Mouse (Mus musculus) limb, embryonic 10.5 days (tissue): Measurements from ENCODE around the gene Pcsk5. TPM values are rescaled to one million over a fixed set of nuclear protein-coding genes. Genes with fewer than 3 reads are reported as not detected.

ENCODE experiments used
- DNase-seq: peaks from one replicate; pipeline ENCODE4 v3.0.0-alpha.2; 2017; ENCODE audit warnings: low spot score
- H3K27ac ChIP-seq: fragments of 300-500 bp; sonication (generic); 2 replicates; pipeline ENCODE4 v1.5.1; 2016; ENCODE audit warnings: mild to moderate bottlenecking
- H3K27me3 ChIP-seq: fragments of 300-500 bp; sonication (generic); 2 replicates; pipeline ENCODE4 v1.6.1; 2016; ENCODE audit warnings: low read depth, mild to moderate bottlenecking; ENCODE audit not compliant: poor library complexity, severe bottlenecking
- H3K36me3 ChIP-seq: fragments of 300-500 bp; sonication (generic); 2 replicates; pipeline ENCODE4 v1.6.1; 2016; ENCODE audit warnings: mild to moderate bottlenecking, moderate library complexity
- H3K4me1 ChIP-seq: fragments of 300-500 bp; sonication (generic); 2 replicates; pipeline ENCODE4 v1.6.1; 2016
- H3K4me3 ChIP-seq: fragments of 300-500 bp; sonication (generic); 2 replicates; pipeline ENCODE4 v1.5.1; 2016; ENCODE audit warnings: mild to moderate bottlenecking, moderate library complexity
- H3K9me3 ChIP-seq: fragments of 300-500 bp; sonication (generic); replicated peaks from 2 replicates; pipeline ENCODE4 v1.6.1; 2016; ENCODE audit warnings: mild to moderate bottlenecking
- WGBS: fragments of 180-500 bp; shearing (Covaris S2); methylation state at CpG from one replicate; pipeline ENCODE4 v1.1.7; 2016; 5-methylcytosine and 5-hydroxymethylcytosine counted together
- polyA plus RNA-seq: library from polyadenylated mRNA; unstranded; fragments of >200 nt; fragmentation: Nextera tagmentation; extraction: Ambion mirVana; gene quantifications from 2 replicates; pipeline ENCODE4 v1.2.1, GENCODE M21; 2016

Gene Pcsk5
- polyA plus RNA-seq, 1 experiment from 2014 or later = 11.6 TPM

DNA sequence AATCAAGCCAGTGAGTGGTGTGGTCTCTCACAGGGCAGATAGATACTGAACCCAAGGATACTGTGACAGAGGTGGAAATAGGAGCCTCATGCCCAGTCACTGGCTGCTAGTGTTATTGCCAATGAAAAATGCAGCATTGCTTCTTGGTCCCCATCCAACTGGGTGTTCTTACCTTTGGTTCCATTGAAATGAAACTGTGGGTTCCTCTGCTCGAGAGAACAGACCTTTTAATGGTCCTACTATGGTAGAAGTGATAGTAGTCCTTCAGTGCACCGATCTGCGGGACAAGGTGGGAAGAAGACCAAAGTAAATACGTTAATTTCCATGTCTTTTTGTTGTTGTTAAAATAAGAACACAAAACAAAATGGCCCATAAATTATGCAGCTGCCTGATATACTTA, 44.0 kb downstream of the Pcsk5 start:
- no peak overlapping the region for H3K4me3 ChIP-seq
- H3K27me3 ChIP-seq = no peaks in the 10 kb centered on the region
- no peaks in the 10 kb centered on the region for H3K9me3 ChIP-seq
- no peak for DNase-seq
- H3K36me3 ChIP-seq = 0 out of 2 replicates have a peak, but pooled peaks cover 6% of the 10 kb centered on the region
- WGBS = 91% methylated on average over 4 of the region's 4 CpGs
- no peaks in the 10 kb centered on the region for H3K4me1 ChIP-seq
- no peak overlapping the region for H3K27ac ChIP-seq

DNA sequence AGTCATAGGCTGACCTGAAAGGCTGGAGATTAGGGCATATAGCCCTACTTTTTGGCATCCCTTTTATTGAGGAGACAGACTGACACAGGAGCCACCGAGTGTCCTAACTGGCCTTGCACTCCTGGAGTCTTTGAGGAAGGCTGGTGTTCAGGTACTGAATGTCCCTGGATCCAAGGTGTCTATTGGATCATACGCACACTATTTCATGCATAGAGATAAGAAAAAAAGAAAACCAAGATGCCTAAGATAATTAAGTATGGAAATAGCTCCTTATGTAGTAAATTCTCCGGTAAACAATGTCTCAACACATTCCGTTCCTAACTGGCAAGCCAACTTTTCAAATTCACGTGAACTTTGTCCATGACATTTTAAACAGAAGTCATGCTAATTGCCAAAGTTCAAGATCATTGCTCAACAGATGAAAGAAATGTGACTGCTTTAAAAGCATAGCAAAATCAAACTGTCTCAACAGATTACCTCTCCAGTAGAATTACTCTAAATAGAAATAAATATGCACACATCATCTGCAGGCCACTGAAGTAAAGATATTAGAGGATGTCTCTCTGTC, 45.9 kb downstream of the Pcsk5 start:
- Histone ChIP-seq H3K4me1 (no peaks in the 10 kb centered on the region), H3K9me3 (no peaks in the 10 kb centered on the region), H3K27ac (no peak overlapping the region), H3K27me3 (no peaks in the 10 kb centered on the region), H3K36me3 (0 out of 2 replicates have a peak, but pooled peaks cover 6% of the 10 kb centered on the region), H3K4me3 (no peak overlapping the region)
- DNase-seq = no peak
- WGBS = 93% methylated on average over 5 of the region's 5 CpGs

DNA sequence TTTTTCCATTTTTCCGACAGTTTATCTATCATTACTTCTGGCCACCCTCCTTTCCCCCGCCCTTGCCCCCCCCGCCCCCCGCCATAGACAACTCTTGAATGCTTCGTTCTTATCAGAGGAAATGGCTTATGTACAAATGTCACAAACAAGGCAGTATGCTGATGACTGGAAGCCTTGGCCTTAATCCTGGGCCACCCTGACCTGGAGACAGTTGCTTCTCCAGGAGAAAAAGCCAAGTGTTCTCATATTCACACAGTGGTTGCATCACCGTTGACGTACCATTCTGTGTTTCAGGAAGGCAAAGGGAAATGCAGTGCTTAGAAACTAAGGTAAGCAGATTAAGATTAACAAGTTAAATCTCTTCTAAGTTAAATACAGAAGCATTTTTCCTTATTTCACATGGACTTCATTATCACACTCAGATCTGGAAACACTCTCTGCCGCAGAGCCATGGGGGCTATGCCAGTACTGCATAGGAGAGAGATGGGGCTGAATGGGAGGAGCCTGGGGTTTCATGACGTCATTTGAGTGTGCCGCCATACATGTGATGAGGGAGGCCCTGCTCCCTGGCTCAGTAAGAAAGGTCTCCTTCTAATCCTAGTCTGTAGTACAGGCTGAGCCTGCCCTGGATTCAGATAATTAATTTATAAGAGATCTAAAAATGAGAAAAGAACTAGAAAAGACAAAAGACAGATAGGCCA, 48.7 kb downstream of the Pcsk5 start:
- no peak overlapping the region for H3K4me3 ChIP-seq
- H3K9me3 ChIP-seq = no peaks in the 10 kb centered on the region
- no peak overlapping the region for H3K27ac ChIP-seq
- no peaks in the 10 kb centered on the region for H3K4me1 ChIP-seq
- H3K27me3 ChIP-seq = no peaks in the 10 kb centered on the region
- 88% methylated on average over 10 of the region's 10 CpGs for WGBS
- DNase-seq = no peak
- 0 out of 2 replicates have a peak, but pooled peaks cover 6% of the 10 kb centered on the region for H3K36me3 ChIP-seq

DNA sequence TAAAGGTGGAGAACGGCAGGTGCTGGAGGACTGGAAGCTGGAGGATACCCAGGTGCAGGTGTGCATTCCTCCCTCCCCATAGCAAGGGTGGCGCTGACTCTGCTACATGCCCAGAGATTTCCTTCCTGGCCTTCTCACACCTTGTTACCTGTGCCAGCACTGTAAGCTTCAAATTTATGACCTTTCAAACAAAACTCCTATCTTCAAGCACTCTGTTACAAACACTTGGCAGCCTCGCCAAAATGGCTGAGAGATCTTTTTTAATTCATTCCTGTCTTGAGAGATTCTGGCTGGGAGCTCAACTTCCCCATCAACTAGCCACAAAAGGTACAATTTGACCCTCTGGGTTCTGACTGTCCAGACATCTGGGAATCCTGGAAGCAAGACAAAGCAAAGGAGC, 50.7 kb downstream of the Pcsk5 start:
- Histone ChIP-seq H3K4me1 (no peaks in the 10 kb centered on the region), H3K27me3 (no peaks in the 10 kb centered on the region), H3K4me3 (no peak overlapping the region), H3K27ac (no peak overlapping the region), H3K36me3 (no peaks in the 10 kb centered on the region), H3K9me3 (no peaks in the 10 kb centered on the region)
- DNase-seq = no peak
- WGBS = 90% methylated on average over 3 of the region's 3 CpGs

DNA sequence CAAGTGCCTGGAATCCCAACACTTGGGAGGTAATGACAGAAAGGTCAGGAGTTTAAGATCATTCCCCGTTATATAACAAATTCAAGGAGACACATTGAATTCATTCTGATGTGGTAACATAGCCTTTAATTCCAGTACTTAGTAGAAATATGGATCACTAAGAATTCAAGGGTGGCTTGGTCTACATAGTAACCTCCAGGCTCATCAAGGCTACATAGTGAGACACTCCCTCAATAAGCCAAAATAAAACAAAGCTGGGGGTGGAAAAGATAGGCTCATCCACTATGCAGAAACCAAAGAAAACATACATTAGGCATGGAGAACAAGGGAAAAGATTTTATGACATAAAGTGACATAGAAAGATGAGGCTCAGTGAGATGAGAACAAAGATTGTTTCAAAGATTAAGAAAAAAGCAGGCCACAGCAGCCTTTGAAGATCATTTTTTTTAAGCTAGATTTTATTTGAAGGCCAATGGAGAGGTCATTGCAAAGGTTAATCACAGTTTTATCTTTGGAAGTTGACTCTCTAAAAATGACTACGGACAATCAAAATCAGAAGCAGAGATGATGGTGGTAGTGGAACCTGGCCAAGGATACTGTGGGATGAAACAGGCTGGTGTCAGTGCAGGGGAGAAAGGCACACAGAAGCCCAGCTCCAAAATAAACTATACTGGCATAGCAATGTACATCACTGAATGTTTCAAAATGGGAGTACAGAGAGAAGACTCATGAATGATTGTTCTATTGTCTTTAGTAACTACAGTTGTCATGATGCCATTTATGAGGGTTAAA, 52.8 kb downstream of the Pcsk5 start:
- H3K9me3 ChIP-seq = no peaks in the 10 kb centered on the region
- no peaks in the 10 kb centered on the region for H3K36me3 ChIP-seq
- H3K27ac ChIP-seq = no peak overlapping the region
- DNase-seq = no peak
- no peak overlapping the region for H3K4me3 ChIP-seq
- 89% methylated on average over 2 of the region's 2 CpGs for WGBS
- H3K27me3 ChIP-seq = no peaks in the 10 kb centered on the region
- H3K4me1 ChIP-seq = no peaks in the 10 kb centered on the region

DNA sequence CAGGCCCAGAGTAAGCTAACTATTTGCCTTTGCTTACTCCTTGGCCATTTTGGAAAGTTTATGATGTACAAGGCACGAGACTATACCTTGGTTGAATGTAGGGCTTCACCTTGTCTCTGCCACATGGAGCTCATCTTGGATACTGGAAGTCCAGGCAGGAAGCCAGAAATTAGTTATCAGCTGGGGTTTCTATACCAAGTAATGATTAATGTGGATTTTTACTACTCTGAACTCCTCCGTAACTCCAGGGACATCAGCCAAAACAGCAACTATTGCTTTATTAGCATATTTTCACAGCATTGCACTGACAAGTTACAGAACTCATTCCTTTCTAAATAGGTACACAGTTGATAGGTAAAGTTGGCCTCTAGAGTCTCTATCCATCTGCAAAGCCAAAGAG, 54.2 kb downstream of the Pcsk5 start:
- no peaks in the 10 kb centered on the region for H3K9me3 ChIP-seq
- H3K27ac ChIP-seq = no peak overlapping the region
- no peak for DNase-seq
- no peaks in the 10 kb centered on the region for H3K36me3 ChIP-seq
- no peak overlapping the region for H3K4me3 ChIP-seq
- H3K27me3 ChIP-seq = no peaks in the 10 kb centered on the region
- 87% methylated on average over 2 of the region's 2 CpGs for WGBS
- H3K4me1 ChIP-seq = no peaks in the 10 kb centered on the region

DNA sequence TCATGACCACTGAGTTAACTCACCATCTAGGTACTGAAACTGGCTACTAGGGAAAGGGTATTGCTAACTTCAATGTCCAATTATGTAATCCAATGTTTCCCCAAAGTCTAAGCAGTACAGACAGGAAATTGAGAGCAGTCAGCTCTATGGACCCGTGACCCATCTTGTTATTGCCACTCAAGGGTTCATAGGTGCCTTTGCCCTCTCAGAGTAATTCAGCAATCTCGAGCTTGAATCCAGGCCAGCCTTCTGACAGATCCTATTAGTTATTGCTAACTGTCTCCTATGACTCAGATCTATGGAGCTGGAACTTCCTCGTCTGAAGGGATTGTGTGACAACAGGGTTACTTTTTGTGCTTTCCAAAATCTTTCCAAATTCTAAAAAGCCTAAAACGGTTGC, 56.1 kb downstream of the Pcsk5 start:
- Histone ChIP-seq H3K9me3 (no peaks in the 10 kb centered on the region), H3K4me3 (no peak overlapping the region), H3K4me1 (no peaks in the 10 kb centered on the region), H3K27me3 (no peaks in the 10 kb centered on the region), H3K36me3 (no peaks in the 10 kb centered on the region), H3K27ac (no peak overlapping the region)
- no peak for DNase-seq
- 80% methylated on average over 4 of the region's 4 CpGs for WGBS

DNA sequence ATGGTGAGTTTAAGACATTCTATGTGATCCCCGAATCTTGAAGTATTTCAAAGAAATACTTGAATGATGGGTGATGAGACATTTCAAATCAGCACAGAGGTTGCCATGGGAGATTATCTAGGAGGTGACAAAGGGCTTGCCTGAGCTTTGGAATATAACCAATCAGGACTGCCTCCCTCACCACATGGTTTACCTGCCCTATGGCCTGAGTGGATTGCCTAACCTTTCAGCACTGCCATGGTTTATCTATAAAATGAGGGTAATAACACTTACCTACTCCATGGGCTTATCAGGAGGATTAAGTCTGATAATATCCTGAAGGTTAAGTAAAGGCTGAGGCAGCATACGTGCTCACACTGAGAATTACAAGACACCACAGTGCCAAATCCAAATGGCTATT, 61.5 kb downstream of the Pcsk5 start:
- Histone ChIP-seq H3K4me1 (peaks cover 15% of the 10 kb centered on the region), H3K27me3 (peaks cover 5% of the 10 kb centered on the region; the same call in 1 of the 2 replicates), H3K9me3 (no peaks in the 10 kb centered on the region), H3K27ac (no peak overlapping the region), H3K4me3 (no peak overlapping the region), H3K36me3 (no peaks in the 10 kb centered on the region)
- no peak for DNase-seq
- 74% methylated on average over 2 of the region's 2 CpGs for WGBS

DNA sequence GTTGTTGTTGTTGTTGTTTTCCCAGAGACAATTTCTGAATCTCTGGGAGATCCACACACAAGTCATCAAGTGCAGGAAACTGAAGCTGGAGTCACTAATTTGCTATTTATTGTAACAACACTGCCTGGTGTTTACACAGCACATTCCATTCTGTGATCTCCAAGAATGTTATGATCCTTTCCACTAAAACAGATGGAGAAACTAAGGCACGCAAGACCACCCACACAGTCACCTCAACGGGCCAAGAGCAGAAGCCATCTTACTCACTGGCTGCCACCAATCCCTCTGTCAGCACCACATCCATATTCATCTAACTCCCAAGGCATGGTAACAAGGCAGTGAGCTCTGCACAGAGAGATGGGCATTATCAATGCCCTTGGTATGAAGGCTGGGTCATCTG, 62.3 kb downstream of the Pcsk5 start:
- no peak for DNase-seq
- no peaks in the 10 kb centered on the region for H3K36me3 ChIP-seq
- no peaks in the 10 kb centered on the region for H3K9me3 ChIP-seq
- H3K4me3 ChIP-seq = no peak overlapping the region
- peaks cover 5% of the 10 kb centered on the region; the same call in 1 of the 2 replicates for H3K27me3 ChIP-seq
- WGBS = 66% methylated on average over 2 of the region's 2 CpGs
- H3K4me1 ChIP-seq = peaks cover 15% of the 10 kb centered on the region
- H3K27ac ChIP-seq = no peak overlapping the region

DNA sequence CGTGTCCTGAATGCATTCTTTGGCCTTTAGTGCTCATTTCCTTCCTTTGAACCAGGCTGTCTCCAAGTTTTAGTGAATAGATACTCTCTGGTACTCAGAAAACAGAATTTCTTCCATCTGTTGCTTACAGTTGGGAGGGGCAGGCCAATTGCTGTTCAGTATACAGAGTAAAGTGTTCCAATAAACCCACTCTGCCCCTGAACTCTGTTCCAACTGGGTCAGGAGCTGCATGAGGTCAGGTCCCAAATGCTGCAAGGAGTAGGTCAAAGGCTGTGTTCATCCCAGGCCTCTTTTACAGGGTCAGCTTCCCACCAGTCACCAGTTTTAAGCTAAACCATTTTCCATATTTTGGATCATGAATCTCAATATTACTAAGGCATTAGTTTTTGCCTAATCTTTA, 63.4 kb downstream of the Pcsk5 start:
- no peak for DNase-seq
- Histone ChIP-seq H3K27ac (no peak overlapping the region), H3K4me3 (no peak overlapping the region), H3K36me3 (no peaks in the 10 kb centered on the region), H3K9me3 (no peaks in the 10 kb centered on the region), H3K4me1 (peaks cover 15% of the 10 kb centered on the region), H3K27me3 (peaks cover 5% of the 10 kb centered on the region; the same call in 1 of the 2 replicates)
- 69% methylated on average over 1 of the region's 1 CpGs for WGBS

DNA sequence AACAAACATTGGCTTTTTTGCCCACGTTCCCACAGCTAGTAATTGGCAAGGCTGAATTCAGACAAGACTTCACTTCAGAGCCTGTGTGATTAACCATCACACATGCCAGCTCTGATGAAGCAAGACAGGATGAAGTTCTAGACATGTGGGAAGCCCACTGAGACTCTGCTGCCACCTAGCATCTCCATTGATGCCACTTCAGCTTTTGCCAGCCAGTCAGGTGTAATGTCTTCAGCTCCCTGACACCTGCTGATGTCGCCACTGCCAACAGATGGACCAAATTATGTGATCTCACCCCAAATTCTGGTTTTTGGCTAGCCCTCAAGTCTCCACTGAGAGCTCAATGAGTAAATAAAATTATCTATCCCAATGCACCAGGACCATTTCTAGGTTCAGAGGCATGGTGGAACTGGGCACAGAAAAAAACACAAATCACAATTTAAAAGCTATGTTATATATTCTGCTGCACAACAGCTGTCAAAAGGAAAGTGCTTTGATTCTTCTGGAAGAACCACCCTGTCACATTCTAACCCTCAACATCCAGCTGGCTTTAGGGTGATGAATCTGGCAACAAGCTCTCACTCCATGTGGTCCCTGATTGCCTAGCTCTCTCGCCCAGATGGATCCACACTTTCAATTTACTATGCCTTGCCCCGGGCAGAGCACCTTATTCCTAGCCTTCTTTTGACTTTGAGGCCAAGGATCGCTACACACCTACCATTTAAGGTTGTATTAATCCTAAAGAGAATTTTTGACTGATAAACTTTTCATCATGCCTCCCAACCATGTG, 67.6 kb downstream of the Pcsk5 start:
- whole genome bisulfite sequencing = 88% methylated on average over 5 of the region's 5 CpGs
- Histone ChIP-seq H3K36me3 (no peaks in the 10 kb centered on the region), H3K27ac (no peak overlapping the region), H3K4me1 (peaks cover 12% of the 10 kb centered on the region), H3K9me3 (no peaks in the 10 kb centered on the region), H3K4me3 (no peak overlapping the region), H3K27me3 (peaks cover 5% of the 10 kb centered on the region; the same call in 1 of the 2 replicates)
- DNase-seq = no peak

DNA sequence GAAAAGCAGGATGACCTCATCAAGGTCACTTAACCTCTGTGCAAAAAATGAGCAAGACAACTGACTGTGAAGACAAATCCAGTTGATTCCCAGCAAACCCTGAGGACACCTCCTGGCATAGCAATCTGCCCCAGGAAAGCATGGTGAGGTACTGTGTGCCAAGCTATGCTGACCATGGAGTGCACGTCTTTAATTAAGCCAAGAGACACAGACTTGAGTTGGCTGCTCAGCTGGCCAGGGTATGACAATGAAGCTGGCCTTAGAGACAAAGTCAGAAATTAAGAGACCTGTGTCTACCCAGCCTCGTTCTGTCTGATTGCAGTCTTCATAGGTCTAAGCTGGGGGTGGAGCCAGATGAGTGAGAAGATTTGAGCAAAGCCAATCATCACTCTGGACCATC, 72.4 kb downstream of the Pcsk5 start:
- Histone ChIP-seq H3K4me3 (no peak overlapping the region), H3K4me1 (no peaks in the 10 kb centered on the region), H3K9me3 (no peaks in the 10 kb centered on the region), H3K27me3 (no peaks in the 10 kb centered on the region), H3K27ac (no peak overlapping the region), H3K36me3 (no peaks in the 10 kb centered on the region)
- 86% methylated on average over 2 of the region's 2 CpGs for WGBS
- no peak for DNase-seq
